Mouse (Mus musculus) thymus, adult 2 months (tissue): ENCODE data around the gene Ribc2.

Experiments used
- CTCF ChIP-seq: fragments of 200-500 bp; IDR thresholded peaks from 2 replicates; pipeline ENCODE4 v1.5.1; 2012; ENCODE audit warnings: mild to moderate bottlenecking, control low read depth, low read length, moderate library complexity, borderline replicate concordance; ENCODE audit not compliant: control insufficient read depth, poor library complexity, insufficient read depth; ENCODE audit errors: extremely low read depth
- POLR2A ChIP-seq: fragments of 200-500 bp; IDR thresholded peaks from 2 replicates; pipeline ENCODE4 v1.6.1; 2012; ENCODE audit warnings: mild to moderate bottlenecking, low read length, control low read depth, moderate library complexity; ENCODE audit not compliant: control insufficient read depth, poor library complexity, insufficient read depth; ENCODE audit errors: extremely low read depth

DNA sequence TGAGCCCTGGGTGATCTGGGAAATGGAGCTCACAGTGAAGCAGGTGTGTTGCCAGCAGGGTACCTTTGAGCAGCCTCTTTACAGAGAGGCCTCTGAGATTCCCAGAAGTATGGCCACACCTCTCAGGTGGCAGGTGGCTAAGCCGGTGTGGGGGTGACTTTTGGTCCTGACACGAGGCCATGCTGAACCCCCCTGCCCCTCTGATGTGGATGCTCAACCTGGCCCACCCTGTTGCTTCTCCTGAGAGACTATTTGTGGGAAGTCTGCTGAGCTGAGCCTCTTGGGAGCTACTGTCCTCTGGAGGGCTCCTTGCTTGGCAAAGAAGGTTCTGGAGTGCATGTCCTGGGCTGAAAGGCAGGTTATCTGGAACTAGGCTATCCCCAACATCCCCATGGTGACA, 10.6 kb downstream of the Ribc2 start:
- TF ChIP-seq POLR2A = no peak
- TF ChIP-seq CTCF = no peak
